Mouse (Mus musculus): ENCODE results near the gene Foxj3. TPM values are rescaled to one million over a fixed set of nuclear protein-coding genes. Genes with fewer than 3 reads are reported as not detected.

Foxj3 gene
- polyA plus RNA-seq, 1 experiment from 2014 or later = 30.0 TPM

- WGBS = 84% methylated on average over 1 of the region's 1 CpGs
- Histone ChIP-seq H3K27ac (peak overlapping the region; percentile 85), H3K4me3 (replicated peaks; ENCODE audit: low read length) (no peak overlapping the region), H3K36me3 (replicated peaks; ENCODE audit: control insufficient read depth, insufficient read depth) (no peaks in the 10 kb centered on the region), H3K4me2 (replicated peaks) (peak overlapping the region; percentile 36), H3K9ac (no peak overlapping the region), H3K27me3 (ENCODE audit: control insufficient read depth, insufficient read depth, low read length) (no peaks in the 10 kb centered on the region), H3K9me3 (ENCODE audit: control insufficient read depth, low read length) (no peaks in the 10 kb centered on the region), H3K4me1 (replicated peaks; ENCODE audit: control insufficient read depth, insufficient read depth, low read length) (peaks cover 14% of the 10 kb centered on the region)
- peak; percentile 76 for DNase-seq (ENCODE audit: low spot score)
- peak; percentile 62; the same call in 1 of the 2 replicates for ATAC-seq (ENCODE audit: low FRiP score)
Measured at GRCm38 (mm10) chr4:119524010-119524409, 12.8 kb upstream of the Foxj3 start.

GRCm38 (mm10) chr4:119524466-119524865, 12.3 kb upstream of the Foxj3 start:
- no peak for DNase-seq (ENCODE audit: low spot score)
- no peak overlapping the region for H3K9ac ChIP-seq
- 88% methylated on average over 2 of the region's 2 CpGs for WGBS
- no peak overlapping the region for H3K4me3 ChIP-seq (replicated peaks; ENCODE audit: low read length)
- peak overlapping the region; percentile 85 for H3K27ac ChIP-seq
- no peaks in the 10 kb centered on the region for H3K27me3 ChIP-seq (ENCODE audit: control insufficient read depth, insufficient read depth, low read length)
- ATAC-seq (ENCODE audit: low FRiP score) = no peak
- H3K4me2 ChIP-seq (replicated peaks) = peak overlapping the region; percentile 12
- no peaks in the 10 kb centered on the region for H3K9me3 ChIP-seq (ENCODE audit: control insufficient read depth, low read length)
- H3K36me3 ChIP-seq (replicated peaks; ENCODE audit: control insufficient read depth, insufficient read depth) = no peaks in the 10 kb centered on the region
- peaks cover 14% of the 10 kb centered on the region for H3K4me1 ChIP-seq (replicated peaks; ENCODE audit: control insufficient read depth, insufficient read depth, low read length)

GRCm38 (mm10) chr4:119526329-119526845, 10.4 kb upstream of the Foxj3 start:
- H3K36me3 ChIP-seq (replicated peaks; ENCODE audit: control insufficient read depth, insufficient read depth) = no peaks in the 10 kb centered on the region
- peaks cover 14% of the 10 kb centered on the region for H3K4me1 ChIP-seq (replicated peaks; ENCODE audit: control insufficient read depth, insufficient read depth, low read length)
- ATAC-seq (ENCODE audit: low FRiP score) = no peak
- no peaks in the 10 kb centered on the region for H3K27me3 ChIP-seq (ENCODE audit: control insufficient read depth, insufficient read depth, low read length)
- no peaks in the 10 kb centered on the region for H3K9me3 ChIP-seq (ENCODE audit: control insufficient read depth, low read length)
- H3K9ac ChIP-seq = no peak overlapping the region
- no peak overlapping the region for H3K4me2 ChIP-seq (replicated peaks)
- no peak for DNase-seq (ENCODE audit: low spot score)
- H3K4me3 ChIP-seq (replicated peaks; ENCODE audit: low read length) = no peak overlapping the region
- H3K27ac ChIP-seq = no peak overlapping the region

GRCm38 (mm10) chr4:119531813-119532212, 5.0 kb upstream of the Foxj3 start:
- no peak overlapping the region for H3K4me3 ChIP-seq (replicated peaks; ENCODE audit: low read length)
- H3K4me2 ChIP-seq (replicated peaks) = no peak overlapping the region
- DNase-seq (ENCODE audit: low spot score) (peak; percentile 49), ATAC-seq (ENCODE audit: low FRiP score) (no peak)
- WGBS = 70% methylated on average over 2 of the region's 2 CpGs
- H3K9me3 ChIP-seq (ENCODE audit: control insufficient read depth, low read length) = no peaks in the 10 kb centered on the region
- H3K9ac ChIP-seq = no peak overlapping the region
- H3K27me3 ChIP-seq (ENCODE audit: control insufficient read depth, insufficient read depth, low read length) = no peaks in the 10 kb centered on the region
- no peaks in the 10 kb centered on the region for H3K36me3 ChIP-seq (replicated peaks; ENCODE audit: control insufficient read depth, insufficient read depth)
- H3K4me1 ChIP-seq (replicated peaks; ENCODE audit: control insufficient read depth, insufficient read depth, low read length) = no peaks in the 10 kb centered on the region
- no peak overlapping the region for H3K27ac ChIP-seq

DNA sequence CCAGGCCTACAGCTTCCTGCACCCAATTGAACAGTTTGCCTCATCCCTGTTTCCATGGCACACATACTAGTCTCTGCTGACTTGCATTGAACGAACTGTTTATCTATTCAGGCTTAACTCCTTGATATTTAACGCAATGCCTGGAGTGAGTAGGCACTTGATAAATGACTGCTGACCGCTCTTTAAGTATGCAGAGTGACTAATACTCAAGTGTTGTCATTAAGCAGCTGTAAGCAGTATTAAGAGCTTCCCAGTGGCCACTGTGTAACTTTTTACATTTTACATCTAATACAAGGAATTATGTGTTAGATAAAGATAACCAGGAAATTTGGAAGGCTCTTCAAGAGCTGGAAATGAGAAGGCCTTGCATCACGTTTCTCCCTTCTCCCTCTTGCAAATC, 1.7 kb upstream of the Foxj3 start:
- no peaks in the 10 kb centered on the region for H3K36me3 ChIP-seq (replicated peaks; ENCODE audit: control insufficient read depth, insufficient read depth)

GRCm38 (mm10) chr4:119537436-119537835, 632 bp downstream of the Foxj3 start:
- no peak overlapping the region for H3K27ac ChIP-seq
- H3K36me3 ChIP-seq (replicated peaks; ENCODE audit: control insufficient read depth, insufficient read depth) = no peaks in the 10 kb centered on the region
- no peak overlapping the region for H3K4me2 ChIP-seq (replicated peaks)
- DNase-seq (ENCODE audit: low spot score) = no peak
- ATAC-seq (ENCODE audit: low FRiP score) = no peak
- H3K4me1 ChIP-seq (replicated peaks; ENCODE audit: control insufficient read depth, insufficient read depth, low read length) = peaks cover 23% of the 10 kb centered on the region
- H3K9me3 ChIP-seq (ENCODE audit: control insufficient read depth, low read length) = no peaks in the 10 kb centered on the region
- no peak overlapping the region for H3K4me3 ChIP-seq (replicated peaks; ENCODE audit: low read length)
- 85% methylated on average over 4 of the region's 4 CpGs for WGBS
- no peak overlapping the region for H3K9ac ChIP-seq
- H3K27me3 ChIP-seq (ENCODE audit: control insufficient read depth, insufficient read depth, low read length) = no peaks in the 10 kb centered on the region

More for the DNA sequence above, 1.7 kb upstream of the Foxj3 start:
- no peak overlapping the region for H3K4me3 ChIP-seq (replicated peaks; ENCODE audit: low read length)
- H3K4me1 ChIP-seq (replicated peaks; ENCODE audit: control insufficient read depth, insufficient read depth, low read length) = peaks cover 5% of the 10 kb centered on the region; the same call in 1 of the 2 replicates
- H3K4me2 ChIP-seq (replicated peaks) = no peak overlapping the region
- ATAC-seq (ENCODE audit: low FRiP score) = no peak
- WGBS = 61% methylated on average over 4 of the region's 4 CpGs
- H3K9me3 ChIP-seq (ENCODE audit: control insufficient read depth, low read length) = no peaks in the 10 kb centered on the region
- H3K9ac ChIP-seq = no peak overlapping the region
- no peaks in the 10 kb centered on the region for H3K27me3 ChIP-seq (ENCODE audit: control insufficient read depth, insufficient read depth, low read length)
- H3K27ac ChIP-seq = no peak overlapping the region
- DNase-seq (ENCODE audit: low spot score) = no peak

DNA sequence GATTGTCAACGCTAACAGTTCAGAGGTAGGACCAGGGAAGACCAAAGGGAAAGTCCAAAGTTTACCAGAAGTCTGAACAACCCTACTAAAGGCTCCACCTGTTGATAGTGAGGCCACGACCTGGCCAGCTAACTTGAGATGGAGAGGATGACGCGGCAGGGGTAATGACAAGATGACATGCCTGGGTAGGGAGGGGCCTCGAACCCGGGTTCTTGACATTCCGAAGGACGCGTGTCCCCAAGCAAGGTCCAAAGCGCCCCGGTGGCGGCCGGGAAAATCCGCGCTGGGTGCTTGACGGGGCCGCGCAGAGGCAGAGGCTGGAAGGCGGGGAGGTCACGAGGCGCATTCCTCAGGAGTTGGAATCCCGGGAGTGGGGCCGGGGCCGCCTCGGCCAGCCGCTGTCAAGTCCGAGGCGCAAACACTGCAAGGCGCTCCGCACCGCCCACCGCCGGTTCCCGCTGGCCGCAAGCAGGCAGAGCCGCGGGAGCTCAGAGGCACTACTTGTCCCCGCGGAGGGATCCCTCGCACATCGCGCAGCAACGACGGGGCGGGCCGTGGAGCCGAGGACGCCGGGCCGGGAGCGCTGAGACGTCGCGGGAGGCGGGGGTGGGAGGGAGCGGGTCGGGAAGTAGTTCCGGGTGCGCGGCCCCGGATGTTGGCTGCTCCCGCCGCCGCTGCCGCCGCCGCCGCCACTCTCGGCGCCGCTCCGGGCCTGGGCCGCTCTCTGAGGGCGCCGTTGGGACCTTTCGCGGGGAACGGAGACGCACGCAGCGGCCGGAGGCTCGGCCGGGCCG, 2.4 kb downstream of the Foxj3 start, which contains the start of gene Frg2f1:
Gene Frg2f1 (minus strand): TSS at position 499 of the 794 bp plus-strand sequence.
- peak; percentile 93 for ATAC-seq (ENCODE audit: low FRiP score)
- Histone ChIP-seq H3K4me2 (replicated peaks) (peak within 1 kb of the TSS; percentile 84), H3K9ac (peak within 1 kb of the TSS; percentile 96), H3K27ac (peak within 1 kb of the TSS; percentile 98), H3K27me3 (ENCODE audit: control insufficient read depth, insufficient read depth, low read length) (no peaks in the 10 kb centered on the region), H3K36me3 (replicated peaks; ENCODE audit: control insufficient read depth, insufficient read depth) (no peaks in the 10 kb centered on the region), H3K4me1 (replicated peaks; ENCODE audit: control insufficient read depth, insufficient read depth, low read length) (peaks cover 23% of the 10 kb centered on the region), H3K9me3 (ENCODE audit: control insufficient read depth, low read length) (no peaks in the 10 kb centered on the region), H3K4me3 (replicated peaks; ENCODE audit: low read length) (peak within 1 kb of the TSS; percentile 97)
- WGBS = under 1% methylated on average over 57 of the region's 85 CpGs
- peak; percentile 94 for DNase-seq (ENCODE audit: low spot score)

- no peaks in the 10 kb centered on the region for H3K36me3 ChIP-seq (replicated peaks; ENCODE audit: control insufficient read depth, insufficient read depth)
Measured at GRCm38 (mm10) chr4:119539836-119540532, 3.2 kb downstream of the Foxj3 start.

GRCm38 (mm10) chr4:119540533-119540890, 3.7 kb downstream of the Foxj3 start:
- Histone ChIP-seq H3K27me3 (ENCODE audit: control insufficient read depth, insufficient read depth, low read length) (no peaks in the 10 kb centered on the region), H3K4me1 (replicated peaks; ENCODE audit: control insufficient read depth, insufficient read depth, low read length) (peaks cover 23% of the 10 kb centered on the region), H3K36me3 (replicated peaks; ENCODE audit: control insufficient read depth, insufficient read depth) (no peaks in the 10 kb centered on the region), H3K4me3 (replicated peaks; ENCODE audit: low read length) (peak overlapping the region; percentile 97), H3K4me2 (replicated peaks) (peak overlapping the region; percentile 84), H3K9ac (peak overlapping the region; percentile 96), H3K27ac (peak overlapping the region; percentile 98), H3K9me3 (ENCODE audit: control insufficient read depth, low read length) (no peaks in the 10 kb centered on the region)
- 4% methylated on average over 10 of the region's 10 CpGs for whole genome bisulfite sequencing
- ATAC-seq (ENCODE audit: low FRiP score) = no peak
- no peak for DNase-seq (ENCODE audit: low spot score)

More at GRCm38 (mm10) chr4:119539836-119540532, 3.2 kb downstream of the Foxj3 start:
- under 1% methylated on average over 56 of the region's 76 CpGs for WGBS
- DNase-seq (ENCODE audit: low spot score) (peak; percentile 48), ATAC-seq (ENCODE audit: low FRiP score) (peak; percentile 81)
- peaks cover 23% of the 10 kb centered on the region for H3K4me1 ChIP-seq (replicated peaks; ENCODE audit: control insufficient read depth, insufficient read depth, low read length)
- peak overlapping the region; percentile 84 for H3K4me2 ChIP-seq (replicated peaks)
- H3K27me3 ChIP-seq (ENCODE audit: control insufficient read depth, insufficient read depth, low read length) = no peaks in the 10 kb centered on the region
- peak overlapping the region; percentile 98 for H3K27ac ChIP-seq
- peak overlapping the region; percentile 97 for H3K4me3 ChIP-seq (replicated peaks; ENCODE audit: low read length)
- peak overlapping the region; percentile 96 for H3K9ac ChIP-seq
- H3K9me3 ChIP-seq (ENCODE audit: control insufficient read depth, low read length) = no peaks in the 10 kb centered on the region
